Mouse (Mus musculus) lung, embryonic 15.5 days (tissue): ENCODE results near the gene Taf12. TPM values are rescaled to one million over a fixed set of nuclear protein-coding genes. Genes with fewer than 3 reads are reported as not detected.
"Not testable (repeated sequence)": the region's sequence is repeated elsewhere in the genome, so short reads cannot be mapped to it uniquely, and the experiment has no call there.

ENCODE experiments used
- ATAC-seq: fragments of 200-750 bp; cut with Nextera tagmentation; 2 replicates; pipeline ENCODE4 v1.8.0; 2017; ENCODE audit warnings: moderate number of reproducible peaks, borderline replicate concordance; ENCODE audit not compliant: low FRiP score, low TSS enrichment; ENCODE audit errors: extremely low read depth
- H3K27ac ChIP-seq: fragments of 300-500 bp; sonication (generic); 2 replicates; pipeline ENCODE4 v1.5.1; 2015; ENCODE audit warnings: moderate library complexity, mild to moderate bottlenecking, inconsistent platforms
- H3K27me3 ChIP-seq: fragments of 300-500 bp; sonication (generic); 2 replicates; pipeline ENCODE4 v1.6.1; 2015; ENCODE audit warnings: inconsistent platforms
- H3K36me3 ChIP-seq: fragments of 300-500 bp; sonication (generic); 2 replicates; pipeline ENCODE4 v1.6.1; 2015; ENCODE audit warnings: inconsistent platforms
- H3K4me1 ChIP-seq: fragments of 300-500 bp; sonication (generic); 2 replicates; pipeline ENCODE4 v1.6.1; 2015; ENCODE audit warnings: inconsistent platforms
- H3K4me2 ChIP-seq: fragments of 300-500 bp; sonication (generic); 2 replicates; pipeline ENCODE4 v1.6.1; 2015; ENCODE audit warnings: inconsistent platforms, mild to moderate bottlenecking, moderate library complexity
- H3K4me3 ChIP-seq: fragments of 300-500 bp; sonication (generic); 2 replicates; pipeline ENCODE4 v1.5.1; 2015; ENCODE audit warnings: mild to moderate bottlenecking, inconsistent platforms
- H3K9ac ChIP-seq: fragments of 300-500 bp; sonication (generic); 2 replicates; pipeline ENCODE4 v1.6.1; 2015; ENCODE audit warnings: inconsistent platforms
- H3K9me3 ChIP-seq: fragments of 300-500 bp; sonication (generic); 2 replicates; pipeline ENCODE4 v1.6.1; 2016; ENCODE audit warnings: inconsistent platforms
- WGBS: fragments of 180-500 bp; shearing (Covaris S2); methylation state at CpG from one replicate; pipeline ENCODE4 v1.1.7; 2015; 5-methylcytosine and 5-hydroxymethylcytosine counted together
- polyA plus RNA-seq: library from polyadenylated mRNA; unstranded; fragments of >200 nt; fragmentation: Nextera tagmentation; extraction: Ambion mirVana; gene quantifications from 2 replicates; pipeline ENCODE4 v1.2.1, GENCODE M21; 2015

Gene Taf12
- polyA plus RNA-seq, 1 experiment from 2014 or later, result 48.5 TPM

DNA sequence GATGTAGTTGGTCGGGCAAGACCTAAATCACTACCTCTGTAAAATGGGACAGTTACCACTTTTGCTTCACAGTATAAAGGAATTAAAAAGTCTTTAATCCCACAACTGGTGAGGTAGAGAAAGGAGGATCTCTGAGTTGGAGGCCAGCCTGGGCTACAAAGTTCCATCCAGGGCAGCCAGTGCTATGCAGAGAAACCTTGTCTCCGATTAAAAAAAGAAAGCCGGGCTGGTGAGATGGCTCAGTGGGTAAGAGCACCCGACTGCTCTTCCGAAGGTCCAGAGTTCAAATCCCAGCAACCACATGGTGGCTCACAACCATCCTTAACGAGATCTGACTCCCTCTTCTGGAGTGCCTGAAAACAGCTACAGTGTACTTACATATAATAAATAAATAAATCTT is 29.3 kb downstream of the Taf12 start:
- not testable (repeated sequence) for H3K27ac ChIP-seq, H3K9me3 ChIP-seq, ATAC-seq, H3K36me3 ChIP-seq, H3K27me3 ChIP-seq, H3K4me1 ChIP-seq
- 41% methylated on average over 6 of the region's 6 CpGs for WGBS
- H3K9ac ChIP-seq, result peak overlapping the region; percentile 50
- peak overlapping the region; percentile 46 for H3K4me3 ChIP-seq
- H3K4me2 ChIP-seq, result peak overlapping the region; percentile 63

DNA sequence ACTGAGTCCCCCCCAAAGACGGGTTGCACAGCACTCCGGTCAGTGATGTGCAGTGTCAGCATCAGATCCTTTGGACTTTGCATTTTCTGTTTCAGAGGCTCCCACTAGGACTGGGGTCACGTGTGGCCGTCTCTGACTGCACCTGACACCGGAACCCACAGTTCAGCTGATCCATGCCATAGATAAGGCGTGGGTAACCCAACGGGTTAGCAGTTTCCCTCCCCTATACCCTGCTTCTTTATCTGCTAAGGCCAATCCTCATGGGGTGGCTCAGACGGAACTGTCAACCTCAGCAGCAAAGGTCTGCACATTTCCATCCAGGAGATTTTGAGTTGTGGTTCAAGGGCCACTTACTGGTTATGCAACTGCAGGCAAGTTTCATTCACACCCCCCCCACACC is 31.1 kb downstream of the Taf12 start:
- 73% methylated on average over 8 of the region's 8 CpGs for WGBS
- Histone ChIP-seq H3K36me3 (peaks cover 7% of the 10 kb centered on the region), H3K27ac (no peak overlapping the region), H3K9ac (no peak overlapping the region), H3K4me2 (no peak overlapping the region), H3K4me3 (no peak overlapping the region), H3K9me3 (no peaks in the 10 kb centered on the region), H3K27me3 (no peaks in the 10 kb centered on the region), H3K4me1 (peaks cover 16% of the 10 kb centered on the region)
- ATAC-seq, result no peak

DNA sequence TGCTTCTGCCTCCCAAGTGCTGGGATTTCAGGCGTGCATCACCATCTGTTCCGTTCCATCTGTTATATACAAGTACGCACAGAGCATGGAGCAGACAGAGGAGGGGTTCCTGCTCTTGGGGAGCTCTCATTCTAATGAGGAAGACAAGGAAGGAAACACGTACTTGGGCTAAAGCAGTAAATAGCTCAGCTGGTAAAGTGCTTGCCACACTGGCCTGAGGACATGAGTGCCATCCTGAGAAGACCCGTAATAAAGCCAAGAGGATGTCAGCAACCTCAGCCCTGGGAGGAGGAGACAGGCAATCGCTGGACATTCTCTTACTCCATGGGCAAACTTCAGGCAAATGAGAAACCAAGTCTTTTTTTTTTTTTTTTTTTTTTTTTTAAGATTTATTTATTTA is 31.8 kb downstream of the Taf12 start:
- Histone ChIP-seq H3K27me3 (no peaks in the 10 kb centered on the region), H3K4me1 (peaks cover 16% of the 10 kb centered on the region), H3K4me2 (no peak overlapping the region), H3K9me3 (no peaks in the 10 kb centered on the region), H3K36me3 (peaks cover 15% of the 10 kb centered on the region), H3K27ac (no peak overlapping the region), H3K4me3 (no peak overlapping the region), H3K9ac (no peak overlapping the region)
- 65% methylated on average over 6 of the region's 6 CpGs for WGBS
- no peak for ATAC-seq

DNA sequence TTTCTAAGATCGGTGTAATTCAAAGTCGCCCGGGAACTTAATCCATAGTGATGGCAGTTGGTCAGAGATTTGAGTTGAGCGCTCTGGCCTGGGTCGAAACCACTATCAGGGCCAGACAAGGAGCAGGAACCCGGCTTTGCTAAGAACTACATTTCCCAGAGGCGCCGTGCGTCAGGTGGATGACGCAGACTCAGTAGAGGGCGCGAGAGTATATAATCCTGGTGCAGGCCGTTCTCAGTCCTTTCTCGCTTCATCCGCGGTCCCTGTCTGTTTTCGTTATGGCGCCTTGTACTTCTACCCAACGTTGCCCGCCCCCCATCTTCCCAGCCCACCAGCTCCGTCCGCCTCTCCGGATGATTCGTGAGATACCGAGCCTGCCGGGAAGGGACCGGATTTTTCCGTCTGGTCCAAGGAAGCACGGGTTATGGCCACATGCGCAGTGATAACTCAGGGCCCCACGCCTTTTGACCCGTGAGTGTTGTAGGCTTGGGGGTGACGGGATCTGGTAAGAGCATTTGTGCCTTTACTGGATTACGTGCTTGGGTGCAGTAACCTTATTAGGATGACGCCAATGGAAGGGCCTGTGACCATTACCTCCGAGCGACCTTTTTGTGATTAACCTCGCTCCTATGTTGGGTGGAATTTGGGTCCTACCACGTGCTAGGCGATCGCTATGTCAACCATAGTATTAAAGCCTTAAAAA is 34.4 kb downstream of the Taf12 start:
- Histone ChIP-seq H3K4me1 (peaks cover 8% of the 10 kb centered on the region), H3K27me3 (no peaks in the 10 kb centered on the region), H3K4me2 (peak overlapping the region; percentile 69), H3K9ac (peak overlapping the region; percentile 85), H3K4me3 (peak overlapping the region; percentile 81), H3K36me3 (peaks cover 30% of the 10 kb centered on the region), H3K9me3 (no peaks in the 10 kb centered on the region), H3K27ac (peak overlapping the region; percentile 83)
- WGBS, result under 1% methylated on average over 41 of the region's 41 CpGs
- peak; percentile 87 for ATAC-seq

DNA sequence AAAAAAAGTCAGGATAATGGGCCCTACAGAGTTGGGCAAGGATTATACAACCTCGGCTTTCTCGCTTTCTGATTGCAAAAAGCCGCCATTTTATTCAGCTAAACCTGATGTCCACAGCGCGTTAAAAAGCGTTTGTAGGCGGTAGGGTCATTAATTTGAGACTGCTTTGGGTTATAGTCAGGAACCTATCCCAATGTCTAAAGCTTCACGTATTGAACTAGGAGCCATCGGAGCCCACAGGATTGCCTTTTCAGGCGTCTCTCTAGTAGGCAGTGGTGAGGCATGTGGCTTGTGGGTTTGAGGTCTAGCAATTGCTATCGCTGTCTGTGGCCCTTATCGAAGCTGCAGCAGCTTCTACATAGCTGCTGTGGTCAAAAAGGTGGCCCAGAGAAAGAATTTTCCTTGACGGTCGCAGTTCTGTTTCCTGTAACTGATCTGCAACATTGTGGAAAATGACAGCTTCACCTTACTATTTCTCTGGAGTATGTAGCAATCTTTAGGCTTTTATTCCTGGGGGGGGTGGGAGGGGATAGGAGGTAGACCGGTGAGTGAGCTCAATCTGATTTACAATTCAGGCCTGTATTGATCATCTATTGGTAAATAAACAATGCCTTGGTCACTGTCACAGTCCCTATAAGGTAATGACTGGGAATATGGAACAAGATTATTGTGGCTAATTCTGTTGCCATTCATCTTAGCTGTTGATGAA is 35.1 kb downstream of the Taf12 start:
- no peak for ATAC-seq
- WGBS, result 1% methylated on average over 15 of the region's 15 CpGs
- Histone ChIP-seq H3K9ac (peak overlapping the region; percentile 85), H3K27me3 (no peaks in the 10 kb centered on the region), H3K4me2 (peak overlapping the region; percentile 69), H3K4me1 (peaks cover 8% of the 10 kb centered on the region), H3K27ac (peak overlapping the region; percentile 83), H3K9me3 (no peaks in the 10 kb centered on the region), H3K4me3 (peak overlapping the region; percentile 81), H3K36me3 (peaks cover 37% of the 10 kb centered on the region)

DNA sequence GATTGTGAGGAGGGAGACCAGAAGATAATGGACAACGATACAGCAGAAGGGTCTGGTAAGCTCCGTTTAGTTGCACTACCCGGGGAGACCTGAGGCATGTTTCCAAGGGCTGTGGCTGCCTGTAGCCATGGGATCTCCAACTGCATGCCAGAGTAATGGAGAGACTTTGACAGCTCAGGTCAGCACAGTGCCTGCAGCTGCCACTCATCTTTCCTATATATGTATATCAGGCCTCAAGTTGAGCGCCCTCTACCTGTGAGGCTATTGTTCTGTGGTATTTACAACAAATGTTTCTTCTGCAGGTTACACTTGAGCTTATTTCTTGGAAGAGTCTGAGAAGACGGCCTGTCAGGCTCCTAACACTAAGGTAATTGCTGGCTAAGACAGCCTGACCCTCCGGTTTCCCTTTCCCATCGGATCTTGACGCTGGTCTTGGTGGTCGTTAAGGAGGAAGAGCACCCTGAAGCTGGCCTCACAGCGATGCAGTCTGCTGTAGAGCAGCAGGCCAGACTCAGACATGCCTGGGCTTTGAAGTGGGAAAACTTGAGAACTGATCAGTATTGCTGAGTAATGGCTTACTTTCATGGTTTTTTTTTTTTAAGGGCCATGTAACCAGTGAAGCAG is 35.8 kb downstream of the Taf12 start:
- Histone ChIP-seq H3K36me3 (peaks cover 38% of the 10 kb centered on the region), H3K4me1 (peaks cover 8% of the 10 kb centered on the region), H3K9ac (peak overlapping the region; percentile 85), H3K27me3 (no peaks in the 10 kb centered on the region), H3K9me3 (no peaks in the 10 kb centered on the region), H3K27ac (peak overlapping the region; percentile 83), H3K4me3 (peak overlapping the region; percentile 81), H3K4me2 (peak overlapping the region; percentile 69)
- ATAC-seq, result peak; percentile 32; the same call in 1 of the 2 replicates
- 22% methylated on average over 10 of the region's 10 CpGs for WGBS

DNA sequence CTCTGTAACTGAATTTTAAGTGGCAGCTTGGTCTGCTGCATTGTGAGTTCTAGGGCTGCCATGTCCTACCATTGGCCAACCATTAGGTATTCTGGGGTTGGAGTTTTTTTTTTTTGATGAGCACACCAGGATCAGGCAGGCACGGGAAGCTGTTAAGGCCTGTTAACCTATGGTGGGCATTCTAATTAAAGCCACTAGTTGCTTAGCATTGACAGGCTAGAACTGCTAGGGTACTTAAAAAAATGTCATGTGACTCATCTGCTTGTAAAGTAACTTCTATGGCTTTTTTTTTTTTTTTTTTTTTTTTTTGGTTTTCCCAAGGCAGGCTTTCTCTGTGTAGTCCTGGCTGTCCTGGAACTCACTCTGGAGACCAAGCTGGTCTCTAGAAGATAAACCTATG is 37.0 kb downstream of the Taf12 start:
- ATAC-seq, result no peak

DNA sequence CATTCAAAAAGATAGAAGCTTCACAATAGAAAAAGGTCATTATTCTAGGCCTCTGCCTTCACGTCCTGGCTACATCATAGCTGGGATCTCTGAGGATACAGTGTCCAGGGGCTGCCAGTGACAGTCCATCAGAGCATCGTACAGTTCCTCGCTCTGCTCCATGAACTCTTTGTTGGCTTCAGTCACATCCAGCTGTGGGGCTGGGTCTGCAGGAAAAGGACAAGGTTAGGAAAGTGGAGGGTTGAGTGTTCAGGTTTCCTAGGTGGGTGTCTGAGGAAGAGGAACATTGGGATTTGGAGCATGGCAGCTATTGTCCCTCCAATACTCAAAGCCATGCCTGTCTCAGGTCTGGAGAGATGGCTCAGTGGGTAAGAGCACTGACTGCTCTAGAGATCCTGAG is 37.6 kb downstream of the Taf12 start:
- no peak overlapping the region for H3K27ac ChIP-seq

More for the DNA sequence above, 37.0 kb downstream of the Taf12 start:
- 48% methylated on average over 1 of the region's 1 CpGs for WGBS
- peaks cover 40% of the 10 kb centered on the region for H3K36me3 ChIP-seq
- H3K4me3 ChIP-seq, result no peak overlapping the region
- H3K4me1 ChIP-seq, result peaks cover 8% of the 10 kb centered on the region
- no peak overlapping the region for H3K27ac ChIP-seq
- H3K4me2 ChIP-seq, result no peak overlapping the region
- no peak overlapping the region for H3K9ac ChIP-seq
- no peaks in the 10 kb centered on the region for H3K9me3 ChIP-seq
- no peaks in the 10 kb centered on the region for H3K27me3 ChIP-seq

DNA sequence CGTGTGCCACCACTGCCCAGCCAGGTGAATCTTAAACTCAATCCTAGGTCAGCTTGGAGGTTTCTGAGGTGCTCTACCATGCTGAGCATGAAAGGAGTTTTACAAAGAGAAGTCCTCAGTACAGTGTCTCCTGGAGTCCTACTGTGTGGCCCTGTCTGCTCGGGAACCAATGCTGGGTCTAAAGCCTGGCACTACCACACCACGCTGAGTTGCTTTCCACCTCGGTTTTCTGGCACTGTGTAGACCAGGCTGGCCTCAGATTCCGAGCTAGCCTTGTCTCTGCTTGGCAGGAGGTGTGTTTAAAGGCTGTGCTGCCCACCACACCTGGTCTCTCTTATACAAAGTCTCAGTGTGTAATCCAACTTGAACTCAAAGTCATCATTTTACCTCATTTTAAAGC is 38.5 kb downstream of the Taf12 start:
- Histone ChIP-seq H3K36me3 (peaks cover 48% of the 10 kb centered on the region), H3K9me3 (no peaks in the 10 kb centered on the region), H3K27ac (no peak overlapping the region), H3K4me2 (no peak overlapping the region), H3K9ac (no peak overlapping the region), H3K4me1 (peaks cover 8% of the 10 kb centered on the region), H3K4me3 (no peak overlapping the region), H3K27me3 (no peaks in the 10 kb centered on the region)
- 79% methylated on average over 5 of the region's 5 CpGs for WGBS
- ATAC-seq, result no peak

More for the DNA sequence above, 37.6 kb downstream of the Taf12 start:
- no peak overlapping the region for H3K4me2 ChIP-seq
- no peak overlapping the region for H3K4me3 ChIP-seq
- WGBS, result 55% methylated on average over 3 of the region's 3 CpGs
- no peak overlapping the region for H3K9ac ChIP-seq
- no peak for ATAC-seq
- peaks cover 8% of the 10 kb centered on the region for H3K4me1 ChIP-seq
- H3K36me3 ChIP-seq, result peaks cover 41% of the 10 kb centered on the region
- no peaks in the 10 kb centered on the region for H3K27me3 ChIP-seq
- no peaks in the 10 kb centered on the region for H3K9me3 ChIP-seq

DNA sequence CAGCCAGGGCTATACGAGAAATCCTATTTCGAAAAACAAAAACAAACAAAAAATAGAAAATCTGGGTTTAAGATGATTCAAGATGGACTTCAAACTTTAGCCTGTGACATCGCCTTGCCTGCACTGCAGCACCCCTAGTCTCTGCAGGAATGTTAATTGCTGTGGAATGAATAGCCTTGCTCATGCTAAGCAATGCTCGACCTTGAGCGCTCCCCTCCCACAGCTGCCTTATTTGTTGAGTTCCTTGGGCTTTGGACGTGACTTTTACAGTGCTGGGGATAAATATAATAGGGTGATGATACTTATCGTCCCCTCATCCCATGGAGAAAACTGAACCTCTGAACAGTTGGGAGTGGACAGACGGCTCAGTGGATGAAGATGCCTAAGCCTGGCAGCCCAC is 41.5 kb downstream of the Taf12 start:
- H3K27ac ChIP-seq, result no peak overlapping the region
- H3K27me3 ChIP-seq, result no peaks in the 10 kb centered on the region
- no peak overlapping the region for H3K4me2 ChIP-seq
- no peak for ATAC-seq
- peaks cover 63% of the 10 kb centered on the region for H3K36me3 ChIP-seq
- WGBS, result 86% methylated on average over 8 of the region's 8 CpGs
- H3K9me3 ChIP-seq, result no peaks in the 10 kb centered on the region
- H3K9ac ChIP-seq, result no peak overlapping the region
- H3K4me3 ChIP-seq, result no peak overlapping the region
- H3K4me1 ChIP-seq, result no peaks in the 10 kb centered on the region

DNA sequence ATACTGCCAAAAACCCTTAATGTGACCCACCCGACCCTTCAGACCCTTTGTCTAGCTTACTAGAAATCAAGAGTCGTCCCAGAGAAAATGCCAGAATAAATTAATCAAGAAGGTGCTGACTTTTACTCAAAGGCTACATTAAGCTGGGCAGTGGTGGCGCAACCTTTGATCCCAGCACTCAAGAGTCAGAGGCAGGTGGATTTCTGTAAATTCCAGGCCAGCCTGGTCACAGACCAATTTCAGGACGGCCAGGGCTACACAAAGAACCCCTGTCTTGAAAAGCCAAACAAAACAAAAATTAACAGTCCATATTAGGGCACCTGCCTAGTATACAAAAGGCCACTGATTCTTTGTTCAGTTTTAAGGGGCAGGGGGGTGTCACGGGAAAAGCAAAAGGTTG is 52.3 kb downstream of the Taf12 start:
- Histone ChIP-seq H3K4me1 (peaks cover 9% of the 10 kb centered on the region), H3K27ac (no peak overlapping the region), H3K27me3 (no peaks in the 10 kb centered on the region), H3K4me3 (no peak overlapping the region), H3K9me3 (no peaks in the 10 kb centered on the region), H3K36me3 (peaks cover 32% of the 10 kb centered on the region; the same call in 1 of the 2 replicates), H3K9ac (no peak overlapping the region), H3K4me2 (no peak overlapping the region)
- WGBS, result 69% methylated on average over 5 of the region's 5 CpGs
- no peak for ATAC-seq
